Mouse (Mus musculus) kidney, embryonic 14.5 days (tissue): ENCODE results near the gene Olfr1. TPM values are rescaled to one million over a fixed set of nuclear protein-coding genes. Genes with fewer than 3 reads are reported as not detected.

Experiments
- ATAC-seq: fragments of 200-750 bp; cut with Nextera tagmentation; 2 replicates; pipeline ENCODE4 v1.8.0; 2017; ENCODE audit warnings: moderate number of reproducible peaks, mild to moderate bottlenecking, moderate TSS enrichment, moderate library complexity; ENCODE audit not compliant: low FRiP score, low TSS enrichment
- H3K27ac ChIP-seq: fragments of 300-500 bp; sonication (generic); 2 replicates; pipeline ENCODE4 v1.5.1; 2014; ENCODE audit warnings: low read depth, mild to moderate bottlenecking, low read length, moderate library complexity, mixed read lengths
- H3K27me3 ChIP-seq: fragments of 300-500 bp; sonication (generic); 2 replicates; pipeline ENCODE4 v1.6.1; 2014; ENCODE audit warnings: mild to moderate bottlenecking, low read length; ENCODE audit not compliant: control insufficient read depth, insufficient read depth
- H3K36me3 ChIP-seq: fragments of 300-500 bp; sonication (generic); 2 replicates; pipeline ENCODE4 v1.6.1; 2014; ENCODE audit warnings: low read length, mixed read lengths; ENCODE audit not compliant: control insufficient read depth, insufficient read depth
- H3K4me1 ChIP-seq: fragments of 300-500 bp; sonication (generic); 2 replicates; pipeline ENCODE4 v1.6.1; 2014; ENCODE audit warnings: low read length, mixed read lengths; ENCODE audit not compliant: control insufficient read depth, insufficient read depth
- H3K4me2 ChIP-seq: fragments of 300-500 bp; sonication (generic); replicated peaks from 2 replicates; pipeline ENCODE4 v1.6.1; 2014; ENCODE audit warnings: low read depth, mild to moderate bottlenecking, low read length
- H3K4me3 ChIP-seq: fragments of 300-500 bp; sonication (generic); 2 replicates; pipeline ENCODE4 v1.5.1; 2014; ENCODE audit warnings: mild to moderate bottlenecking, low read length
- H3K9ac ChIP-seq: fragments of 300-500 bp; sonication (generic); 2 replicates; pipeline ENCODE4 v1.6.1; 2014; ENCODE audit warnings: low read depth, mild to moderate bottlenecking, low read length, moderate library complexity
- H3K9me3 ChIP-seq: fragments of 300-500 bp; sonication (generic); 2 replicates; pipeline ENCODE4 v1.6.1; 2016; ENCODE audit warnings: low read length; ENCODE audit not compliant: control insufficient read depth
- WGBS: fragments of 180-500 bp; shearing (Covaris S2); extraction: QIAGEN DNeasy Blood & Tissue Kit; methylation state at CpG from one replicate; pipeline ENCODE4 v1.1.7; 2014; 5-methylcytosine and 5-hydroxymethylcytosine counted together
- polyA plus RNA-seq: library from polyadenylated mRNA; unstranded; fragments of >200 nt; fragmentation: Nextera tagmentation; extraction: Ambion mirVana; gene quantifications from 2 replicates; pipeline ENCODE4 v1.2.1, GENCODE M21; 2014

Olfr1 gene
- not detected in 2 replicates for polyA plus RNA-seq

GRCm38 (mm10) chr11:73399514-73399913 lies at the start of gene Olfr1:
Gene Olfr1 (minus strand): TSS chr11:73399614.
- H3K4me3 ChIP-seq: no peak within 1 kb of the TSS
- no peaks in the 10 kb centered on the region for H3K27me3 ChIP-seq
- no peaks in the 10 kb centered on the region for H3K4me1 ChIP-seq
- no peaks in the 10 kb centered on the region for H3K9me3 ChIP-seq
- H3K4me2 ChIP-seq: no peak within 1 kb of the TSS
- no peak within 1 kb of the TSS for H3K27ac ChIP-seq
- ATAC-seq: no peak
- no peak within 1 kb of the TSS for H3K9ac ChIP-seq
- H3K36me3 ChIP-seq: no peaks in the 10 kb centered on the region

DNA sequence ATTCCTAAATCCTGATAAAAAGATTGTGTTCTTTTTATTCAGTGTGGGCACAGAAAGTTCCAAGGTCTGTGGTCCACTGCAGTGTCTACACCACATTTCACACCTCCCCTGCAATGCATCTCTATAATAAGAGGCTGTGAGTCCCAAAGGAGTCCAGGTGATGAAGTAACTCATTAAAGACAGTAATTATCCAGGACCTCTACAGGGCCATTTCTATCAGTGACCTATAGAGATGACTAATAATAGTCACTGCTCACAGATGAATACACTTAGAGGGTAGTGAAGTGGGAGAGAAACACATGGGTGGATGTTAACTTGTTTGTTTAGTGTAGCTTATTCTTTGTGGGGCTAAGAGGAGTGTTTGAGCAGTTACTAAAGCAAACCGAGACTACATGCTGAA lies 29.0 kb upstream of the Olfr1 start, which contains the start of gene Olfr378:
TSS of gene Olfr378 (minus strand) at position 101 of the 400 bp plus-strand sequence.
- H3K36me3 ChIP-seq: no peaks in the 10 kb centered on the region
- H3K9ac ChIP-seq: no peak within 1 kb of the TSS
- 83% methylated on average over 1 of the region's 1 CpGs for WGBS
- no peaks in the 10 kb centered on the region; the same call in 1 of the 2 replicates for H3K9me3 ChIP-seq
- H3K4me2 ChIP-seq: no peak within 1 kb of the TSS
- no peak within 1 kb of the TSS for H3K4me3 ChIP-seq
- H3K27ac ChIP-seq: no peak within 1 kb of the TSS
- no peaks in the 10 kb centered on the region for H3K4me1 ChIP-seq
- H3K27me3 ChIP-seq: no peaks in the 10 kb centered on the region
- ATAC-seq: no peak

DNA sequence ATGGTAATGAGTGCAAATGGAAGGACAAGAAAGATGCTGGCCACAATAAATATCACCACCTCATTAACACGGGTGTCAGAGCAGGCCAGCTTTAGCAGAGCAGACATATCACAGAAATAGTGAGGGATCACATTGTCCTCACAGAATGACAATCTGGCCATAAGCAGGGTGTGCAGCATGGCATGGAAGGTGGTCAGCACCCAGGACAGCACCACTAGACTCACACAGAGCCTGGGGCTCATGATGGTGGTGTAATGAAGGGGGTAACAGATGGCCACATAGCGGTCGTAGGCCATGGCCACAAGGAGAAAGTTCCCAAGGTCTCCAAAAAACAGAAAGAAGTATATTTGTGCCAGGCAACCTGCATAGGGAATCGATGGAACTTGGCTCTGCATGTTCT lies 4.0 kb downstream of the Olfr1 start:
- no peaks in the 10 kb centered on the region for H3K4me1 ChIP-seq
- ATAC-seq: no peak
- H3K4me3 ChIP-seq: no peak overlapping the region
- H3K36me3 ChIP-seq: no peaks in the 10 kb centered on the region
- no peak overlapping the region for H3K27ac ChIP-seq
- H3K9me3 ChIP-seq: no peaks in the 10 kb centered on the region
- 68% methylated on average over 4 of the region's 4 CpGs for WGBS
- no peaks in the 10 kb centered on the region for H3K27me3 ChIP-seq
- H3K9ac ChIP-seq: no peak overlapping the region
- H3K4me2 ChIP-seq: no peak overlapping the region

DNA sequence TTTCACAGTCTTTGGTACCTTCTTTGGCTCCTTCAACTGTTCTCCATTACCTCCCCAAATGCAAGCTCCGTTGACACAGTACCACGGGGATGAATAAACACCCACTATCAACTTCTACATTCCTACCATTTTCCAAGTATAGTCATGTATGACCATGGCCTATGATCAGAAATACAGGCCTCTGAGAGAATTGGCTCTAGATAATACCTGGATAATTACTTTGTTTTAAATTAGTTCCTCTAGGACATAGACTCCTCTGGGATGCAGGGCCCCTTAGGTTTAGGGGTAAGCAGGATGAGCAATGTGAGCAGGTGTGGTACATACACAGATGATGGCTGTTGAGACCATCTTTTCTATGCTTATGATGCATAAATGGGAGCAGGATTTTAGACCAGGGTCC lies 28.5 kb downstream of the Olfr1 start, which contains the start of gene Olfr376:
TSS of gene Olfr376 (plus strand) at position 301 of the 400 bp plus-strand sequence.
- no peaks in the 10 kb centered on the region for H3K9me3 ChIP-seq
- WGBS: 87% methylated on average over 2 of the region's 2 CpGs
- ATAC-seq: no peak

DNA sequence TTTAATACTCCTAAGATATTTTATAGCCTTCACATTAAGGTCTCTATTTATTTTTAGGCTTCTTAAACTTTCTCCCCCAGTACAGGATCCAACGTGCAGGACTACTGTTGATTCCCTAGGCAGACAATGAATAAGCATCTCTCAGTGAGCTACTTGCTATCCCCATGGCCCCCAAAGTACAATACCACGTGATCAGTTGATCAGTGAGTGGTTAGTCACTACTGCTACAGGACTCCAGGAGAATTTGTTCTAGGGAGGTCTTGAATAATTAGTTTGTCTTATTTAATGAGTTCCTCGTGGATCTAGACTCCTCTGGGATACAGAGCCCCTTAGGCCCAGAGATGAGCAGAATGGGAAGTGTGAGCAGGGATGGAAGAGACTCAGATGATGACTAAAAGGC lies 48.9 kb downstream of the Olfr1 start, which contains the start of gene Olfr20:
TSS of gene Olfr20 (plus strand) at position 301 of the 400 bp plus-strand sequence.
- H3K27me3 ChIP-seq: no peaks in the 10 kb centered on the region
- H3K36me3 ChIP-seq: no peaks in the 10 kb centered on the region
- no peaks in the 10 kb centered on the region for H3K4me1 ChIP-seq
- 50% methylated on average over 3 of the region's 3 CpGs for WGBS
- no peak within 1 kb of the TSS for H3K4me3 ChIP-seq
- H3K9ac ChIP-seq: no peak within 1 kb of the TSS
- H3K4me2 ChIP-seq: no peak within 1 kb of the TSS
- ATAC-seq: no peak
- no peaks in the 10 kb centered on the region for H3K9me3 ChIP-seq
- no peak within 1 kb of the TSS for H3K27ac ChIP-seq

More for the DNA sequence above, 28.5 kb downstream of the Olfr1 start, which contains the start of gene Olfr376:
- Histone ChIP-seq H3K4me3 (no peak within 1 kb of the TSS), H3K9ac (no peak within 1 kb of the TSS), H3K36me3 (no peaks in the 10 kb centered on the region), H3K27ac (no peak within 1 kb of the TSS), H3K27me3 (no peaks in the 10 kb centered on the region), H3K4me1 (no peaks in the 10 kb centered on the region), H3K4me2 (no peak within 1 kb of the TSS)

Other genes starting within 250 kb of the Olfr1 start
- 0.34 TPM in 1 of 2 replicates, not detected in the other for gene P2rx5, start 239.2 kb downstream of the Olfr1 start, polyA plus RNA-seq
- 134 and 156 TPM in 2 replicates for gene Emc6, start 222.6 kb downstream of the Olfr1 start, polyA plus RNA-seq
- gene Tax1bp3, start 222.5 kb downstream of the Olfr1 start, polyA plus RNA-seq: 195 and 209 TPM in 2 replicates
- 15.3 and 19.5 TPM in 2 replicates for gene Ctns, start 200.6 kb downstream of the Olfr1 start, polyA plus RNA-seq
- gene Shpk, start 200.2 kb downstream of the Olfr1 start, polyA plus RNA-seq: 0.77 and 1.1 TPM in 2 replicates
- gene Trpv1, start 165.3 kb downstream of the Olfr1 start, polyA plus RNA-seq: not detected in 2 replicates
- 0.14 and 0.15 TPM in 2 replicates for gene Trpv3, start 132.2 kb downstream of the Olfr1 start, polyA plus RNA-seq
- gene Aspa, start 70.0 kb downstream of the Olfr1 start, polyA plus RNA-seq: 4.5 and 6.3 TPM in 2 replicates
- gene Gm49340, start 69.9 kb downstream of the Olfr1 start, polyA plus RNA-seq: not detected in 2 replicates
- gene Spata22, start 69.9 kb downstream of the Olfr1 start, polyA plus RNA-seq: 0.16 TPM in 1 of 2 replicates, not detected in the other
- gene Olfr20, start 48.8 kb downstream of the Olfr1 start, polyA plus RNA-seq: not detected in 2 replicates
- not detected in 2 replicates for gene Olfr376, start 28.4 kb downstream of the Olfr1 start, polyA plus RNA-seq
- not detected in 2 replicates for gene Olfr378, start 28.9 kb upstream of the Olfr1 start, polyA plus RNA-seq
- gene Olfr380, start 57.9 kb upstream of the Olfr1 start, polyA plus RNA-seq: not detected in 2 replicates
- gene Olfr381, start 92.0 kb upstream of the Olfr1 start, polyA plus RNA-seq: not detected in 2 replicates
- not detected in 2 replicates for gene Olfr382, start 117.6 kb upstream of the Olfr1 start, polyA plus RNA-seq
- not detected in 2 replicates for gene Olfr385, start 193.4 kb upstream of the Olfr1 start, polyA plus RNA-seq
- gene Olfr384, start 199.0 kb upstream of the Olfr1 start, polyA plus RNA-seq: not detected in 2 replicates